Mouse (Mus musculus): ENCODE results near the gene Rpgrip1. TPM values are rescaled to one million over a fixed set of nuclear protein-coding genes. Genes with fewer than 3 reads are reported as not detected.
"Not testable (repeated sequence)": the region's sequence is repeated elsewhere in the genome, so short reads cannot be mapped to it uniquely, and the experiment has no call there.

Rpgrip1 gene
- not detected in 2 replicates for polyA plus RNA-seq (2012; ENCODE audit: insufficient read depth, low replicate concordance)

- no peaks in the 10 kb centered on the region for H3K36me3 ChIP-seq (replicated peaks; ENCODE audit: low read length)
- H3K4me1 ChIP-seq = peaks cover 14% of the 10 kb centered on the region
- no peak within 1 kb of the TSS for H3K4me3 ChIP-seq (replicated peaks)
- no peaks in the 10 kb centered on the region for H3K9me3 ChIP-seq
- no peak for TF ChIP-seq FLI1 (IDR thresholded peaks at IDR 0.05; ENCODE audit: low read length)
- TF ChIP-seq GATA1 (IDR thresholded peaks at IDR 0.05; ENCODE audit: borderline replicate concordance, low read length) = no peak
- peaks cover 1% of the 10 kb centered on the region for H3K27me3 ChIP-seq (replicated peaks)
Measured at GRCm38 (mm10) chr14:52110346-52110745, at the start of gene Rpgrip1. Gene Rpgrip1 (plus strand): TSS chr14:52110704.

GRCm38 (mm10) chr14:52060800-52061199 lies 49.7 kb upstream of the Rpgrip1 start:
- Histone ChIP-seq H3K27me3 (replicated peaks) (peaks cover 8% of the 10 kb centered on the region), H3K36me3 (replicated peaks; ENCODE audit: low read length) (no peaks in the 10 kb centered on the region), H3K4me3 (replicated peaks) (no peak overlapping the region), H3K4me1 (no peaks in the 10 kb centered on the region), H3K9me3 (no peaks in the 10 kb centered on the region)
- TF ChIP-seq FLI1 (IDR thresholded peaks at IDR 0.05; ENCODE audit: low read length) (no peak), GATA1 (IDR thresholded peaks at IDR 0.05; ENCODE audit: borderline replicate concordance, low read length) (no peak)

GRCm38 (mm10) chr14:52061798-52062197 lies 48.7 kb upstream of the Rpgrip1 start:
- peaks cover 8% of the 10 kb centered on the region for H3K27me3 ChIP-seq (replicated peaks)
- TF ChIP-seq FLI1 (IDR thresholded peaks at IDR 0.05; ENCODE audit: low read length) = no peak
- no peak for TF ChIP-seq GATA1 (IDR thresholded peaks at IDR 0.05; ENCODE audit: borderline replicate concordance, low read length)

GRCm38 (mm10) chr14:52066135-52066534 lies 44.4 kb upstream of the Rpgrip1 start:
- H3K4me3 ChIP-seq (replicated peaks) = no peak overlapping the region
- no peak for TF ChIP-seq FLI1 (IDR thresholded peaks at IDR 0.05; ENCODE audit: low read length)
- no peak for TF ChIP-seq GATA1 (IDR thresholded peaks at IDR 0.05; ENCODE audit: borderline replicate concordance, low read length)
- peaks cover 14% of the 10 kb centered on the region for H3K4me1 ChIP-seq
- no peaks in the 10 kb centered on the region for H3K9me3 ChIP-seq
- peaks cover 4% of the 10 kb centered on the region for H3K36me3 ChIP-seq (replicated peaks; ENCODE audit: low read length)
- H3K27me3 ChIP-seq (replicated peaks) = peaks cover 8% of the 10 kb centered on the region

More at GRCm38 (mm10) chr14:52061798-52062197, 48.7 kb upstream of the Rpgrip1 start:
- Histone ChIP-seq H3K4me3 (replicated peaks) (no peak overlapping the region), H3K4me1 (no peaks in the 10 kb centered on the region), H3K9me3 (no peaks in the 10 kb centered on the region), H3K36me3 (replicated peaks; ENCODE audit: low read length) (no peaks in the 10 kb centered on the region)

- no peaks in the 10 kb centered on the region for H3K9me3 ChIP-seq
- H3K4me1 ChIP-seq = peaks cover 21% of the 10 kb centered on the region
- H3K36me3 ChIP-seq (replicated peaks; ENCODE audit: low read length) = peaks cover 56% of the 10 kb centered on the region
- H3K27me3 ChIP-seq (replicated peaks) = no peaks in the 10 kb centered on the region
- H3K4me3 ChIP-seq (replicated peaks) = no peak overlapping the region
- no peak for TF ChIP-seq GATA1 (IDR thresholded peaks at IDR 0.05; ENCODE audit: borderline replicate concordance, low read length)
- no peak for TF ChIP-seq FLI1 (IDR thresholded peaks at IDR 0.05; ENCODE audit: low read length)
Measured at GRCm38 (mm10) chr14:52071599-52072137, 38.8 kb upstream of the Rpgrip1 start.

GRCm38 (mm10) chr14:52083083-52083482 lies 27.4 kb upstream of the Rpgrip1 start:
- no peak overlapping the region for H3K4me3 ChIP-seq (replicated peaks)
- no peaks in the 10 kb centered on the region for H3K27me3 ChIP-seq (replicated peaks)
- H3K36me3 ChIP-seq (replicated peaks; ENCODE audit: low read length) = peaks cover 91% of the 10 kb centered on the region
- TF ChIP-seq FLI1 (IDR thresholded peaks at IDR 0.05; ENCODE audit: low read length) (no peak), GATA1 (IDR thresholded peaks at IDR 0.05; ENCODE audit: borderline replicate concordance, low read length) (no peak)
- peaks cover 5% of the 10 kb centered on the region; the same call in 1 of the 2 replicates for H3K4me1 ChIP-seq
- no peaks in the 10 kb centered on the region for H3K9me3 ChIP-seq

- TF ChIP-seq GATA1 (IDR thresholded peaks at IDR 0.05; ENCODE audit: borderline replicate concordance, low read length) = no peak
- TF ChIP-seq FLI1 (IDR thresholded peaks at IDR 0.05; ENCODE audit: low read length) = no peak
- no peaks in the 10 kb centered on the region for H3K27me3 ChIP-seq (replicated peaks)
- H3K4me1 ChIP-seq = peaks cover 12% of the 10 kb centered on the region; the same call in 1 of the 2 replicates
- H3K9me3 ChIP-seq = no peaks in the 10 kb centered on the region
- H3K36me3 ChIP-seq (replicated peaks; ENCODE audit: low read length) = peaks cover 77% of the 10 kb centered on the region
- no peak overlapping the region for H3K4me3 ChIP-seq (replicated peaks)
Measured at GRCm38 (mm10) chr14:52094533-52094932, 16.0 kb upstream of the Rpgrip1 start.

- H3K27me3 ChIP-seq (replicated peaks); H3K4me3 ChIP-seq (replicated peaks); H3K9me3 ChIP-seq: not testable (repeated sequence)
- peaks cover 73% of the 10 kb centered on the region for H3K36me3 ChIP-seq (replicated peaks; ENCODE audit: low read length)
- H3K4me1 ChIP-seq = peaks cover 33% of the 10 kb centered on the region
Measured at GRCm38 (mm10) chr14:52097191-52097590, 13.3 kb upstream of the Rpgrip1 start.

- not testable (repeated sequence) for H3K27me3 ChIP-seq (replicated peaks); H3K9me3 ChIP-seq; H3K4me3 ChIP-seq (replicated peaks)
- Histone ChIP-seq H3K36me3 (replicated peaks; ENCODE audit: low read length) (peaks cover 62% of the 10 kb centered on the region), H3K4me1 (peaks cover 33% of the 10 kb centered on the region)
Measured at GRCm38 (mm10) chr14:52098387-52098786, 12.1 kb upstream of the Rpgrip1 start.

- Histone ChIP-seq H3K9me3 (no peaks in the 10 kb centered on the region), H3K4me3 (replicated peaks) (no peak overlapping the region), H3K4me1 (peaks cover 33% of the 10 kb centered on the region), H3K27me3 (replicated peaks) (no peaks in the 10 kb centered on the region), H3K36me3 (replicated peaks; ENCODE audit: low read length) (peaks cover 53% of the 10 kb centered on the region)
- TF ChIP-seq GATA1 (IDR thresholded peaks at IDR 0.05; ENCODE audit: borderline replicate concordance, low read length) = no peak
- TF ChIP-seq FLI1 (IDR thresholded peaks at IDR 0.05; ENCODE audit: low read length) = no peak
Measured at GRCm38 (mm10) chr14:52099563-52099962, 10.9 kb upstream of the Rpgrip1 start.
